Mouse (Mus musculus) MEL (cell line): ENCODE data around the gene Tmcc3. TPM values are rescaled to one million over a fixed set of nuclear protein-coding genes. Genes with fewer than 3 reads are reported as not detected.

ENCODE experiments used
- DNase-seq: peaks from one replicate; pipeline ENCODE4 v3.0.0; 2011; ENCODE audit warnings: low read depth, low spot score
- H3K27ac ChIP-seq: 2 replicates; pipeline ENCODE4 v1.5.1; 2012; ENCODE audit warnings: low read depth, mild to moderate bottlenecking, control low read depth, low read length, moderate library complexity; ENCODE audit not compliant: control insufficient read depth
- H3K27me3 ChIP-seq, 2 experiments: fragments of 150-350 bp in 1 of 2; sonication (generic) in 1 of 2; 2 replicates each; pipeline ENCODE4 v1.6.1; 2012; ENCODE audit warnings: low read length in 2 of 2, mild to moderate bottlenecking in 2 of 2, improper control_type of control experiment in 1 of 2, moderate library complexity in 1 of 2; ENCODE audit not compliant: insufficient read depth in 2 of 2, control insufficient read depth in 1 of 2
- H3K36me3 ChIP-seq, 2 experiments: 2 replicates each; pipeline ENCODE4 v1.6.1; 2012 to 2014; ENCODE audit warnings: low read length in 2 of 2, improper control_type of control experiment in 1 of 2, inconsistent platforms in 1 of 2, mild to moderate bottlenecking in 1 of 2; ENCODE audit not compliant: insufficient read depth in 2 of 2, control insufficient read depth in 1 of 2
- H3K4me1 ChIP-seq, 2 experiments: fragments of 150-350 bp in 1 of 2; sonication (generic) in 1 of 2; 2 replicates each; pipeline ENCODE4 v1.6.1; 2012; ENCODE audit warnings: low read length in 2 of 2, improper control_type of control experiment in 1 of 2, mild to moderate bottlenecking in 1 of 2; ENCODE audit not compliant: insufficient read depth in 2 of 2, control insufficient read depth in 1 of 2
- H3K4me3 ChIP-seq, 2 experiments: fragments of 150-350 bp in 1 of 2; sonication (generic) in 1 of 2; 2 replicates each; pipeline ENCODE4 v1.5.1; 2012; ENCODE audit warnings: low read depth in 2 of 2, low read length in 2 of 2, mild to moderate bottlenecking in 2 of 2, moderate library complexity in 2 of 2, control low read depth in 1 of 2, improper control_type of control experiment in 1 of 2; ENCODE audit not compliant: control insufficient read depth in 1 of 2, insufficient read depth in 1 of 2
- H3K79me2 ChIP-seq: 2 replicates; pipeline ENCODE4 v1.6.1; 2012; ENCODE audit warnings: mild to moderate bottlenecking, low read length, moderate library complexity; ENCODE audit not compliant: control insufficient read depth, poor library complexity, insufficient read depth
- H3K9ac ChIP-seq: 2 replicates; pipeline ENCODE4 v1.6.1; 2012; ENCODE audit warnings: low read depth, mild to moderate bottlenecking, control low read depth, low read length, moderate library complexity; ENCODE audit not compliant: control insufficient read depth, poor library complexity, severe bottlenecking
- H3K9me3 ChIP-seq: fragments of 150-350 bp; sonication (generic); replicated peaks from 2 replicates; pipeline ENCODE4 v1.6.1; 2012; ENCODE audit warnings: mild to moderate bottlenecking, low read length, improper control_type of control experiment, moderate library complexity; ENCODE audit not compliant: insufficient read depth
- BHLHE40 ChIP-seq: IDR thresholded peaks from 2 replicates; pipeline ENCODE4 v1.6.1; 2012; ENCODE audit warnings: low read depth, mild to moderate bottlenecking, inconsistent platforms, low read length, improper control_type of control experiment, borderline replicate concordance
- CHD1 ChIP-seq: IDR thresholded peaks from 2 replicates; pipeline ENCODE4 v1.6.1; 2012; ENCODE audit warnings: low read depth, mild to moderate bottlenecking, inconsistent platforms, low read length, improper control_type of control experiment
- CHD2 ChIP-seq: IDR thresholded peaks from 2 replicates; pipeline ENCODE4 v1.6.1; 2011; ENCODE audit warnings: low read length, improper control_type of control experiment
- E2F4 ChIP-seq: IDR thresholded peaks from 2 replicates; pipeline ENCODE4 v1.6.1; 2011; ENCODE audit warnings: low read depth, low read length, improper control_type of control experiment, borderline replicate concordance
- EP300 ChIP-seq, 2 experiments: IDR thresholded peaks; 2 replicates each; pipeline ENCODE4 v1.6.1; 2011; ENCODE audit warnings: improper control_type of control experiment in 2 of 2, low read length in 2 of 2, low read depth in 1 of 2, mild to moderate bottlenecking in 1 of 2
- ETS1 ChIP-seq: IDR thresholded peaks from 2 replicates; pipeline ENCODE4 v1.6.1; 2012; ENCODE audit warnings: low read depth, mild to moderate bottlenecking, inconsistent platforms, low read length, improper control_type of control experiment, moderate library complexity
- GABPA ChIP-seq: IDR thresholded peaks from 2 replicates; pipeline ENCODE4 v1.6.1; 2012; ENCODE audit warnings: low read depth, mild to moderate bottlenecking, inconsistent platforms, low read length, improper control_type of control experiment, moderate library complexity
- GATA1 ChIP-seq: IDR thresholded peaks from 2 replicates; pipeline ENCODE4 v1.6.1; 2011; ENCODE audit warnings: low read depth, low read length, improper control_type of control experiment
- HCFC1 ChIP-seq: IDR thresholded peaks from 2 replicates; pipeline ENCODE4 v1.6.1; 2012; ENCODE audit warnings: low read depth, mild to moderate bottlenecking, inconsistent platforms, low read length, improper control_type of control experiment, moderate library complexity
- JUND ChIP-seq: IDR thresholded peaks from 2 replicates; pipeline ENCODE4 v1.6.1; 2011; ENCODE audit warnings: low read depth, mild to moderate bottlenecking, improper control_type of control experiment, low read length
- KAT2A ChIP-seq: conservative IDR thresholded peaks from 2 replicates; pipeline ENCODE4 v1.6.1; 2012; ENCODE audit warnings: low read depth, low read length, improper control_type of control experiment, inconsistent platforms
- MAFK ChIP-seq: IDR thresholded peaks from 2 replicates; pipeline ENCODE4 v1.6.1; 2011; ENCODE audit warnings: low read depth, mild to moderate bottlenecking, low read length, improper control_type of control experiment, borderline replicate concordance
- MAX ChIP-seq: IDR thresholded peaks from 2 replicates; pipeline ENCODE4 v1.6.1; 2011; ENCODE audit warnings: low read length, improper control_type of control experiment
- MAZ ChIP-seq: IDR thresholded peaks from 2 replicates; pipeline ENCODE4 v1.6.1; 2012; ENCODE audit warnings: low read depth, mild to moderate bottlenecking, inconsistent platforms, low read length, improper control_type of control experiment
- MYB ChIP-seq: IDR thresholded peaks from 2 replicates; pipeline ENCODE4 v1.6.1; 2011; ENCODE audit warnings: mild to moderate bottlenecking, low read depth, low read length, improper control_type of control experiment
- MYC ChIP-seq: IDR thresholded peaks from 2 replicates; pipeline ENCODE4 v1.6.1; 2011; ENCODE audit warnings: low read depth, mild to moderate bottlenecking, low read length, improper control_type of control experiment, moderate library complexity
- NELFE ChIP-seq: IDR thresholded peaks from 2 replicates; pipeline ENCODE4 v1.6.1; 2011; ENCODE audit warnings: low read depth, low read length, improper control_type of control experiment
- NRF1 ChIP-seq: IDR thresholded peaks from 2 replicates; pipeline ENCODE4 v1.6.1; 2014; ENCODE audit warnings: low read depth, mild to moderate bottlenecking, inconsistent platforms, low read length, improper control_type of control experiment, moderate library complexity; ENCODE audit not compliant: poor library complexity, insufficient read depth, severe bottlenecking
- POLR2A ChIP-seq, 2 experiments: IDR thresholded peaks; 2 replicates each; pipeline ENCODE4 v1.6.1; 2011 to 2012; ENCODE audit warnings: low read length in 2 of 2, mild to moderate bottlenecking in 2 of 2, control low read depth in 1 of 2, improper control_type of control experiment in 1 of 2, low read depth in 1 of 2, moderate library complexity in 1 of 2; ENCODE audit not compliant: control insufficient read depth in 1 of 2, insufficient read depth in 1 of 2, poor library complexity in 1 of 2
- POLR2AphosphoS2 ChIP-seq: IDR thresholded peaks from 2 replicates; pipeline ENCODE4 v1.6.1; 2011; ENCODE audit warnings: low read length, improper control_type of control experiment
- POLR2AphosphoS5 ChIP-seq: IDR thresholded peaks from 2 replicates; pipeline ENCODE4 v1.6.1; 2012; ENCODE audit warnings: low read depth, borderline replicate concordance, mild to moderate bottlenecking, inconsistent platforms, low read length, moderate library complexity, mixed read lengths
- RAD21 ChIP-seq: IDR thresholded peaks from 2 replicates; pipeline ENCODE4 v1.6.1; 2011; ENCODE audit warnings: mild to moderate bottlenecking, low read depth, low read length, improper control_type of control experiment
- RCOR1 ChIP-seq: IDR thresholded peaks from 2 replicates; pipeline ENCODE4 v1.6.1; 2012; ENCODE audit warnings: low read depth, mild to moderate bottlenecking, inconsistent platforms, low read length, improper control_type of control experiment
- SIN3A ChIP-seq: IDR thresholded peaks from 2 replicates; pipeline ENCODE4 v1.6.1; 2012; ENCODE audit warnings: low read length, improper control_type of control experiment, inconsistent platforms
- SMC3 ChIP-seq: IDR thresholded peaks from 2 replicates; pipeline ENCODE4 v1.6.1; 2011; ENCODE audit warnings: low read depth, low read length, improper control_type of control experiment
- TBP ChIP-seq: IDR thresholded peaks from 2 replicates; pipeline ENCODE4 v1.8.0; 2011; ENCODE audit warnings: low read depth, low read length, improper control_type of control experiment
- TCF12 ChIP-seq: IDR thresholded peaks from 2 replicates; pipeline ENCODE4 v1.6.1; 2014; ENCODE audit warnings: low read depth, mild to moderate bottlenecking, inconsistent platforms, low read length, improper control_type of control experiment, moderate library complexity
- UBTF ChIP-seq: IDR thresholded peaks from 2 replicates; pipeline ENCODE4 v1.6.1; 2012; ENCODE audit warnings: low read depth, mild to moderate bottlenecking, inconsistent platforms, low read length, improper control_type of control experiment, moderate library complexity, borderline replicate concordance; ENCODE audit not compliant: insufficient read depth
- USF1 ChIP-seq: IDR thresholded peaks from 2 replicates; pipeline ENCODE4 v1.6.1; 2014; ENCODE audit warnings: low read depth, mild to moderate bottlenecking, inconsistent platforms, low read length, improper control_type of control experiment, moderate library complexity
- USF2 ChIP-seq, 2 experiments: IDR thresholded peaks; 2 replicates each; pipeline ENCODE4 v1.6.1; 2011 to 2012; ENCODE audit warnings: improper control_type of control experiment in 2 of 2, low read length in 2 of 2, borderline replicate concordance in 1 of 2, inconsistent platforms in 1 of 2, low read depth in 1 of 2, mild to moderate bottlenecking in 1 of 2; ENCODE audit not compliant: insufficient read depth in 1 of 2
- ZC3H11A ChIP-seq: IDR thresholded peaks from 2 replicates; pipeline ENCODE4 v1.6.1; 2012; ENCODE audit warnings: low read depth, mild to moderate bottlenecking, inconsistent platforms, low read length, improper control_type of control experiment
- ZMIZ1 ChIP-seq: IDR thresholded peaks from 2 replicates; pipeline ENCODE4 v1.6.1; 2012; ENCODE audit warnings: low read depth, mild to moderate bottlenecking, inconsistent platforms, low read length, improper control_type of control experiment, moderate library complexity
- ZNF384 ChIP-seq: IDR thresholded peaks from 2 replicates; pipeline ENCODE4 v1.6.1; 2012; ENCODE audit warnings: low read depth, mild to moderate bottlenecking, inconsistent platforms, low read length, improper control_type of control experiment
- polyA plus RNA-seq, 2 experiments: library from polyadenylated mRNA; stranded (reverse) in 1 of 2; unstranded in 1 of 2; fragments of >175 nt in 1 of 2; fragments of >200 nt in 1 of 2; gene quantifications; 2 replicates each; pipeline versions ENCODE4 v1.2.1 to v1.2.4; 2012; ENCODE audit warnings: low replicate concordance in 2 of 2, low read depth in 1 of 2; ENCODE audit not compliant: insufficient read length in 2 of 2, insufficient read depth in 1 of 2, missing spikeins in 1 of 2
- total RNA-seq: library from RNA; depleted of rRNA; stranded (reverse); fragments of 300-350 nt; gene quantifications from 2 replicates; pipeline ENCODE4 v1.2.3, GENCODE M21; 2012

The Tmcc3 gene
- total and polyA plus RNA-seq, 3 experiments, result 1.3 to 2.6 TPM; not detected in 1

- TF ChIP-seq JUND (no peak), USF1 (no peak), KAT2A (no peak), TBP (peak; percentile 58; the same call in 1 of the 2 replicates), USF2 (IDR thresholded peaks at IDR 0.05; ENCODE audit: borderline replicate concordance in 1 of 2, insufficient read depth in 1 of 2, low read depth in 1 of 2, low read length in 2 of 2) (no peak), NELFE (no peak), UBTF (no peak), MYC (0 out of 2 replicates have a peak, but pooled peaks have one; percentile 24), EP300 (IDR thresholded peaks at IDR 0.05; ENCODE audit: low read depth in 1 of 2, low read length in 2 of 2) (peak in 1 of 2 experiments; percentile 63; a peak in 2 of 4 replicates), TCF12 (peak; percentile 33), GABPA (no peak), MYB (no peak), SMC3 (no peak), RCOR1 (no peak), NRF1 (no peak)
Observed at GRCm38 (mm10) chr10:94521107-94521401, 209.3 kb downstream of the Tmcc3 start (continued).

DNA sequence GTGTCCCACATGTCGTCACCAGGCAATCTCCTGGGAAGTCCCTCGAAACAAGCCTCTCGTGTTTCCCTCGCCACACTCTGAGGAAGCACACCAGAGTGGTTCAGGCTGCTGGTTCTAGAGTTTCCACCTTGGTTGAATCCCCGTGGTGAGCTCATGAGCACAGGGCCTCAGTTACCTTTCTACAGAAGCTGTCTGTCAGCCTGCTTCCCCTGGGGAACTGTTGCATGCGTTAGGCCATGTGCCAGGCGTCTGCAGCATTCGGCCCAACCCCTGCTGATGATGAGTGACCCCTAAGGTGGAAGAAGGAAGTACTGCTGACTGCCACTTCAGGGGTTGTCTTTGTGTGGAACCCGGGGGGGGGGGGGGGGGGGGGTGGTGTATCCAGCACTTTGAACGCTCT, 210.0 kb downstream of the Tmcc3 start:
- Histone ChIP-seq H3K27me3 (no peaks in the 10 kb centered on the region), H3K36me3 (peaks cover 0 to 33% of the 10 kb centered on the region in 2 experiments; a peak in 2 of 4 replicates), H3K79me2 (peaks cover 2% of the 10 kb centered on the region), H3K4me1 (peaks cover 34 to 40% of the 10 kb centered on the region in 2 experiments), H3K9me3 (no peaks in the 10 kb centered on the region), H3K9ac (peak overlapping the region; percentile 67), H3K27ac (peak overlapping the region; percentile 81), H3K4me3 (peak overlapping the region in 1 of 2 experiments; percentile 27; a peak in 2 of 4 replicates)
- peak; percentile 74 for DNase-seq
- TF ChIP-seq E2F4, result no peak
- TF ChIP-seq SIN3A, result peak; percentile 56; the same call in 1 of the 2 replicates
- TF ChIP-seq ZMIZ1, result 0 out of 2 replicates have a peak, but pooled peaks have one; percentile 49
- TF ChIP-seq TBP, result no peak
- TF ChIP-seq KAT2A, result no peak
- no peak for TF ChIP-seq RAD21
- TF ChIP-seq TCF12, result 0 out of 2 replicates have a peak, but pooled peaks have one; percentile 30
- TF ChIP-seq MAX, result peak; percentile 79
- TF ChIP-seq MAFK, result no peak
- no peak for TF ChIP-seq USF1
- no peak for TF ChIP-seq GABPA
- no peak for TF ChIP-seq USF2 (IDR thresholded peaks at IDR 0.05; ENCODE audit: borderline replicate concordance in 1 of 2, insufficient read depth in 1 of 2, low read depth in 1 of 2, low read length in 2 of 2)
- no peak for TF ChIP-seq GATA1
- no peak for TF ChIP-seq RCOR1
- no peak for TF ChIP-seq ZNF384
- TF ChIP-seq SMC3, result no peak
- TF ChIP-seq NELFE, result peak; percentile 38
- TF ChIP-seq NRF1, result no peak
- TF ChIP-seq POLR2AphosphoS2, result no peak
- TF ChIP-seq JUND, result no peak
- no peak for TF ChIP-seq POLR2AphosphoS5
- no peak for TF ChIP-seq ZC3H11A
- peak; percentile 79 for TF ChIP-seq MYC
- TF ChIP-seq CHD1, result no peak
- TF ChIP-seq ETS1, result peak; percentile 45; the same call in 1 of the 2 replicates
- no peak for TF ChIP-seq MYB
- TF ChIP-seq POLR2A (IDR thresholded peaks at IDR 0.05; ENCODE audit: control insufficient read depth in 1 of 2, insufficient read depth in 1 of 2, low read depth in 1 of 2, low read length in 2 of 2, poor library complexity in 1 of 2), result 0 out of 4 replicates have a peak, but pooled peaks of 1 of the 2 experiments have one; percentile 22
- TF ChIP-seq CHD2, result no peak
- peak; percentile 51; the same call in 1 of the 2 replicates for TF ChIP-seq HCFC1
- TF ChIP-seq MAZ, result peak; percentile 72; the same call in 1 of the 2 replicates
- no peak for TF ChIP-seq BHLHE40
